Mouse (Mus musculus) gastrocnemius, postnatal 25 days (tissue): Measurements from ENCODE around the gene Gm19684. TPM values are rescaled to one million over a fixed set of nuclear protein-coding genes. Genes with fewer than 3 reads are reported as not detected.
"Not testable (repeated sequence)": the region's sequence is repeated elsewhere in the genome, so short reads cannot be mapped to it uniquely, and the experiment has no call there.

Experiments used
- DNase-seq: peaks from one replicate; pipeline ENCODE4 v3.0.0; 2022
- total RNA-seq, 2 experiments: library from RNA; stranded (reverse); gene quantifications; 1 replicate in 1 of 2; 2 replicates in 1 of 2; pipeline ENCODE4 v1.2.3; 2021

The Gm19684 gene
- total RNA-seq, 2 experiments from 2014 or later, result not detected

DNA sequence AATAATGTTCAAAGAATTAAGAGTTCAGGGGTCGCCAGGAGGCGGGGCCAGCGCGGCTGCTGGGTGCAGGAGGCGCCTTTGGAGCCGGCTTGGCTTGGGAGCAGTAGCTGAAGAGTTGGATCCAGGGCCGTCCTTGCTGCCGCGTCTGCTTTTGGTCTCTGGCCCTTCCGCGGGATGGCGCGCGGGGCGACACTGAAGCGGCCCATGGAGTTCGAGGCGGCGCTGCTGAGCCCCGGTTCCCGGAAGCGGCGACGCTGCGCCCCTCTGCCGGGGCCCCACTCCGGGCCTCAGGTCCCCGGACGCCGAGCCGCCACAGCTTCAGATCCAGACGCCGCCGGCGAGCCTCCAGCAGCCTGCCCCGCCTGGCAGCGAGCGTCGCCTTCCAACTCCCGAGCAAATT lies 57.5 kb downstream of the Gm19684 start:
- DNase-seq, result not testable (repeated sequence)

Other genes with a start within 250 kb of the Gm19684 start
- 10 to 100 TPM; 14.8 to 15.2 TPM for gene Dhx16, start 241.9 kb upstream of the Gm19684 start, total RNA-seq
- 10 to 100 TPM; 62.4 to 86.6 TPM for gene 2310061I04Rik, start 224.2 kb upstream of the Gm19684 start, total RNA-seq
- 1 to 10 TPM; 3.0 to 4.6 TPM for gene Atat1, start 211.6 kb upstream of the Gm19684 start, total RNA-seq
- gene Mrps18b, start 205.3 kb upstream of the Gm19684 start, total RNA-seq, result 10 to 100 TPM; 52.8 to 59.6 TPM
- gene Ppp1r10, start 205.2 kb upstream of the Gm19684 start, total RNA-seq, result 10 to 100 TPM; 17.7 to 25.5 TPM
- 10 to 100 TPM; 64.6 to 68.1 TPM for gene Abcf1, start 151.9 kb upstream of the Gm19684 start, total RNA-seq
- gene Gnl1, start 141.8 kb upstream of the Gm19684 start, total RNA-seq, result 10 to 100 TPM; 14.7 to 16.1 TPM
- 1 to 10 TPM; 2.6 to 3.9 TPM for gene Prr3, start 141.4 kb upstream of the Gm19684 start, total RNA-seq
- gene H2-T24, start 101.1 kb upstream of the Gm19684 start, total RNA-seq, result 1 to 10 TPM; 1.6 to 1.7 TPM
- gene H2-T23, start 88.8 kb upstream of the Gm19684 start, total RNA-seq, result 1 to 10 TPM; 6.2 to 8.7 TPM
- gene H2-T22, start 78.9 kb upstream of the Gm19684 start, total RNA-seq, result 1 to 10 TPM; 5.8 to 7.2 TPM
- not detected for gene Gm6034, start 78.7 kb upstream of the Gm19684 start, total RNA-seq
- gene Gm11127, start 63.3 kb upstream of the Gm19684 start, total RNA-seq, result 1 to 10 TPM; 1.3 to 2.4 TPM
- gene Gm7030, start 7.7 kb downstream of the Gm19684 start, total RNA-seq, result not detected
- gene Gm8909, start 46.9 kb downstream of the Gm19684 start, total RNA-seq, result not detected
- gene H2-T3, start 68.6 kb downstream of the Gm19684 start, total RNA-seq, result not detected
- 10 to 100 TPM; 30.3 to 35.9 TPM for gene Rpp21, start 136.4 kb downstream of the Gm19684 start, total RNA-seq
- 1 to 10 TPM; 5.0 to 5.6 TPM for gene Trim39, start 150.6 kb downstream of the Gm19684 start, total RNA-seq
- not detected for gene H2-M10.2, start 164.8 kb downstream of the Gm19684 start, total RNA-seq
- gene H2-M10.1, start 204.5 kb downstream of the Gm19684 start, total RNA-seq, result not detected
- not detected for gene H2-M10.3, start 246.7 kb downstream of the Gm19684 start, total RNA-seq